Mouse (Mus musculus): ENCODE measurements at regions not wholly inside any gene's neighbourhood (a gene's known extent, or its start where the extent isn't known, plus 50 kb on each side); places are given as distances from the start of the nearest gene placed in this dataset. TPM values are rescaled to one million over a fixed set of nuclear protein-coding genes. Genes with fewer than 3 reads are reported as not detected.

GRCm38 (mm10) chr8:109428551-109428950 is 65.3 kb upstream of the Pmfbp1 start:
- no peak overlapping the region for H3K4me2 ChIP-seq (replicated peaks; ENCODE audit: low read depth, low read length, severe bottlenecking)
- no peak for DNase-seq (ENCODE audit: low spot score)
- 72% methylated on average over 9 of the region's 9 CpGs for WGBS
- H3K27me3 ChIP-seq (ENCODE audit: control insufficient read depth, insufficient read depth, low read length), result no peaks in the 10 kb centered on the region
- H3K4me1 ChIP-seq (ENCODE audit: control insufficient read depth, insufficient read depth, low read length), result no peaks in the 10 kb centered on the region
- H3K9ac ChIP-seq (ENCODE audit: low read depth, low read length, severe bottlenecking), result no peak overlapping the region
- H3K4me3 ChIP-seq (replicated peaks; ENCODE audit: low read length), result no peak overlapping the region
- H3K9me3 ChIP-seq (ENCODE audit: control insufficient read depth, low read length), result no peaks in the 10 kb centered on the region
- ATAC-seq (ENCODE audit: low FRiP score, low read depth), result no peak
- H3K36me3 ChIP-seq (ENCODE audit: control insufficient read depth, insufficient read depth, low read length), result no peaks in the 10 kb centered on the region
- no peak overlapping the region for H3K27ac ChIP-seq (replicated peaks; ENCODE audit: low read depth, low read length)
- no peak for TF ChIP-seq POLR2A (IDR thresholded peaks at IDR 0.05; ENCODE audit: borderline replicate concordance, extremely low read depth, insufficient read depth, insufficient read length)

- Histone ChIP-seq H3K9ac (ENCODE audit: low read depth, low read length, severe bottlenecking) (no peak overlapping the region), H3K27me3 (ENCODE audit: control insufficient read depth, insufficient read depth, low read length) (no peaks in the 10 kb centered on the region), H3K4me2 (replicated peaks; ENCODE audit: low read depth, low read length, severe bottlenecking) (no peak overlapping the region), H3K36me3 (ENCODE audit: control insufficient read depth, insufficient read depth, low read length) (no peaks in the 10 kb centered on the region), H3K9me3 (ENCODE audit: control insufficient read depth, low read length) (no peaks in the 10 kb centered on the region), H3K4me1 (ENCODE audit: control insufficient read depth, insufficient read depth, low read length) (no peaks in the 10 kb centered on the region), H3K27ac (replicated peaks; ENCODE audit: low read depth, low read length) (no peak overlapping the region), H3K4me3 (replicated peaks; ENCODE audit: low read length) (no peak overlapping the region)
- TF ChIP-seq POLR2A (IDR thresholded peaks at IDR 0.05; ENCODE audit: borderline replicate concordance, extremely low read depth, insufficient read depth, insufficient read length), result no peak
- ATAC-seq (ENCODE audit: low FRiP score, low read depth) (no peak), DNase-seq (ENCODE audit: low spot score) (no peak)
- 86% methylated on average over 12 of the region's 12 CpGs for WGBS
Observed at GRCm38 (mm10) chr8:109434538-109434937, 59.3 kb upstream of the Pmfbp1 start.

- Histone ChIP-seq H3K27ac (replicated peaks; ENCODE audit: low read depth, low read length) (no peak overlapping the region), H3K4me1 (ENCODE audit: control insufficient read depth, insufficient read depth, low read length) (no peaks in the 10 kb centered on the region), H3K4me3 (replicated peaks; ENCODE audit: low read length) (no peak overlapping the region), H3K27me3 (ENCODE audit: control insufficient read depth, insufficient read depth, low read length) (no peaks in the 10 kb centered on the region), H3K9me3 (ENCODE audit: control insufficient read depth, low read length) (no peaks in the 10 kb centered on the region), H3K9ac (ENCODE audit: low read depth, low read length, severe bottlenecking) (no peak overlapping the region), H3K36me3 (ENCODE audit: control insufficient read depth, insufficient read depth, low read length) (no peaks in the 10 kb centered on the region), H3K4me2 (replicated peaks; ENCODE audit: low read depth, low read length, severe bottlenecking) (no peak overlapping the region)
- no peak for TF ChIP-seq POLR2A (IDR thresholded peaks at IDR 0.05; ENCODE audit: borderline replicate concordance, extremely low read depth, insufficient read depth, insufficient read length)
- ATAC-seq (ENCODE audit: low FRiP score, low read depth), result no peak
- DNase-seq (ENCODE audit: low spot score), result no peak
- WGBS, result 91% methylated on average over 4 of the region's 4 CpGs
Observed at GRCm38 (mm10) chr8:109436056-109436455, 57.8 kb upstream of the Pmfbp1 start.

GRCm38 (mm10) chr8:109436830-109437567 is 56.8 kb upstream of the Pmfbp1 start:
- no peaks in the 10 kb centered on the region for H3K27me3 ChIP-seq (ENCODE audit: control insufficient read depth, insufficient read depth, low read length)
- no peak for ATAC-seq (ENCODE audit: low FRiP score, low read depth)
- H3K4me3 ChIP-seq (replicated peaks; ENCODE audit: low read length), result peak overlapping the region; percentile 21
- no peaks in the 10 kb centered on the region for H3K36me3 ChIP-seq (ENCODE audit: control insufficient read depth, insufficient read depth, low read length)
- no peak overlapping the region for H3K9ac ChIP-seq (ENCODE audit: low read depth, low read length, severe bottlenecking)
- no peak for TF ChIP-seq POLR2A (IDR thresholded peaks at IDR 0.05; ENCODE audit: borderline replicate concordance, extremely low read depth, insufficient read depth, insufficient read length)
- no peak overlapping the region for H3K27ac ChIP-seq (replicated peaks; ENCODE audit: low read depth, low read length)
- H3K4me2 ChIP-seq (replicated peaks; ENCODE audit: low read depth, low read length, severe bottlenecking), result peak overlapping the region; percentile 37
- no peaks in the 10 kb centered on the region for H3K9me3 ChIP-seq (ENCODE audit: control insufficient read depth, low read length)
- WGBS, result 31% methylated on average over 19 of the region's 19 CpGs
- DNase-seq (ENCODE audit: low spot score), result peak; percentile 18
- no peaks in the 10 kb centered on the region for H3K4me1 ChIP-seq (ENCODE audit: control insufficient read depth, insufficient read depth, low read length)

- H3K27me3 ChIP-seq (ENCODE audit: control insufficient read depth, insufficient read depth, low read length), result no peaks in the 10 kb centered on the region
- WGBS, result 97% methylated on average over 7 of the region's 7 CpGs
- no peak overlapping the region for H3K4me3 ChIP-seq (replicated peaks; ENCODE audit: low read length)
- no peak for ATAC-seq (ENCODE audit: low FRiP score, low read depth)
- H3K4me2 ChIP-seq (replicated peaks; ENCODE audit: low read depth, low read length, severe bottlenecking), result no peak overlapping the region
- no peaks in the 10 kb centered on the region for H3K9me3 ChIP-seq (ENCODE audit: control insufficient read depth, low read length)
- no peak overlapping the region for H3K9ac ChIP-seq (ENCODE audit: low read depth, low read length, severe bottlenecking)
- DNase-seq (ENCODE audit: low spot score), result no peak
- H3K4me1 ChIP-seq (ENCODE audit: control insufficient read depth, insufficient read depth, low read length), result no peaks in the 10 kb centered on the region
- no peak for TF ChIP-seq POLR2A (IDR thresholded peaks at IDR 0.05; ENCODE audit: borderline replicate concordance, extremely low read depth, insufficient read depth, insufficient read length)
- H3K36me3 ChIP-seq (ENCODE audit: control insufficient read depth, insufficient read depth, low read length), result no peaks in the 10 kb centered on the region
- no peak overlapping the region for H3K27ac ChIP-seq (replicated peaks; ENCODE audit: low read depth, low read length)
Observed at GRCm38 (mm10) chr8:109438531-109438930, 55.3 kb upstream of the Pmfbp1 start.

Small RNA genes in the stretch of these regions (microRNA-seq; reads per million reads assigned to microRNA genes)
- gene Gm23163, result not detected
